Mouse (Mus musculus): ENCODE results near the gene Hyou1. TPM values are rescaled to one million over a fixed set of nuclear protein-coding genes. Genes with fewer than 3 reads are reported as not detected.

Hyou1 gene
- polyA plus RNA-seq, 1 experiment: 32.8 TPM

DNA sequence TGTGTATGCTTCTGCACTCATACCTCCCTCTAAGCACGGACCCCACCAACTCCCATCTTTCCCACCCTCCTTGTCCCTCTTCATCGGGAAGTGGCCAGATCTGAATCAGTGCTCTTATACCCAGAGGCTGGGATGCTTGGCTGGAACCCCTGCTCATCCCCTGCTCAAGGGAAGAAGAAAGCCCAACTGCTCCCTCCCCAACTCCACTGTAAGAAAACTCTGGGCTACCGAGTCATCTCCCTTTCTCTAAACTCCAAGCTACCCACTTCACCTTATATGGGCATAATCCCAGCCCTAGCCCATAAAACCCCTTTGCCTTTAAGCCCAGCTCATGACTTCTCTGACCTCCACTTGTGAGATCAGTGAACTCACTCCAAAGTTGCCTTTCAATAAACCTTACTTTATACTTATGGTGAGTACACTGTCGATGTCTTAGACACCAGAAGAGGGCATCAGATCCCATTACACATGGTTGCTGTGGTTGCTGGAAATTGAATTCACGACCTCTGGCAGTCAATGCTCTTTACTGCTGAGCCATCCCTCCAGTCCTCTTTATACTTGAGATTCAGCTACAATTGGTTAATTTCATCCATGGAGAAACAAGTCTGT lies 53.4 kb downstream of the Hyou1 start:
- no peak overlapping the region for H3K4me3 ChIP-seq (ENCODE audit: insufficient read depth, low read length)
- TF ChIP-seq CTCF (IDR thresholded peaks at IDR 0.05; ENCODE audit: low read depth, low read length) (no peak), POLR2A (IDR thresholded peaks at IDR 0.05; ENCODE audit: borderline replicate concordance, low read depth, low read length) (no peak)
- peaks cover 13% of the 10 kb centered on the region for H3K4me1 ChIP-seq (ENCODE audit: control insufficient read depth, insufficient read depth, low read length)
- no peak overlapping the region for H3K27ac ChIP-seq (ENCODE audit: insufficient read depth, low read depth, low read length)

DNA sequence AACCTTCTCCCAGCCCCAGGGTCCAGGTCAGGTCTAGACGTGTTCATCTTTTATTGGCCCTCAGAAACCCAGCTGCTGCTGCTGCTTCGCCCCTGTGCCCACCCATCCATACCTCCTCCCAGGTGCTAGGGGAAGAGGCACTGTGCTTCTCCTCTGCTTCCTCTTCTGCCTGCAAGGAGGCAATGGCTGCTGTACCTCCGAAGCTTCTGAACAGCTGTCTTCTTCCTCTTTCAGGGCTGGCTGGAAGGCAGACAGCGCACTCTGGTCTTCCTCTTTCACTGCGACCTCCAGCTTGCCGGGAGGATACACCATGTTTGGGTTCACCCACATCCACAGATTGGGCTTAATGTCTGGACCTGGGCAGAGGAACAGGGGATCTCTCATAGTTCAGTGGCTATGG lies 56.5 kb downstream of the Hyou1 start:
- Histone ChIP-seq H3K4me3 (ENCODE audit: insufficient read depth, low read length) (no peak overlapping the region), H3K4me1 (ENCODE audit: control insufficient read depth, insufficient read depth, low read length) (peaks cover 13% of the 10 kb centered on the region), H3K27ac (ENCODE audit: insufficient read depth, low read depth, low read length) (no peak overlapping the region)
- TF ChIP-seq CTCF (IDR thresholded peaks at IDR 0.05; ENCODE audit: low read depth, low read length) (no peak), POLR2A (IDR thresholded peaks at IDR 0.05; ENCODE audit: borderline replicate concordance, low read depth, low read length) (no peak)

DNA sequence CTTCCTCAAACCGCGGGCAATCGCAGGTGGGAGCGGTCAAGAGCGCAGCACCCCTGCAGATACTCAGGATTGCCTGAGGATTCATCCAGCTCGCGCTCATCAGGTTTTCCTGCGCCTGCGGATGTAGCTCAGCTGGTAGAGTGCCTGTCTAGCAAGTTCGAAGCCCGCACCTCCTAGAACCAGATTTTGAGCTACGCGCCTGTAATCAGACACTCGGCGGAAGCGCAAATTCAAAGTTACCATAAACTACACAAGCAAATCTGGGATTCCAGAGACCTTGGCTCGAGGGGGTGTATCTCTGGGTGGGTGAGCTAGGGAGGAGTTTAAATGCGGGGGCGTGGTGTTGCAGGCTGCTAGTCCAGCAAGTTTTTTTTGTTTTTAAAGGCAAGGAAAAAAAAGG lies 61.7 kb downstream of the Hyou1 start, which contains the start of gene Foxr1:
Gene Foxr1, minus strand, starts transcription at position 176 of the 400 bp plus-strand sequence.
- Histone ChIP-seq H3K27ac (ENCODE audit: insufficient read depth, low read depth, low read length) (no peak within 1 kb of the TSS), H3K4me1 (ENCODE audit: control insufficient read depth, insufficient read depth, low read length) (peaks cover 11% of the 10 kb centered on the region), H3K4me3 (ENCODE audit: insufficient read depth, low read length) (no peak within 1 kb of the TSS)
- TF ChIP-seq CTCF (IDR thresholded peaks at IDR 0.05; ENCODE audit: low read depth, low read length): no peak
- TF ChIP-seq POLR2A (IDR thresholded peaks at IDR 0.05; ENCODE audit: borderline replicate concordance, low read depth, low read length): no peak

Other genes starting within 250 kb of the Hyou1 start
- gene Mcam, start 245.0 kb upstream of the Hyou1 start, polyA plus RNA-seq (2012; ENCODE audit: insufficient read depth, insufficient read length, missing spikeins): 0.29 TPM in 1 of 2 replicates, not detected in the other
- 143 and 171 TPM in 2 replicates for gene Cbl, start 145.4 kb upstream of the Hyou1 start, polyA plus RNA-seq (2012; ENCODE audit: insufficient read depth, insufficient read length, missing spikeins)
- not detected in 2 replicates for gene Ccdc153, start 138.8 kb upstream of the Hyou1 start, polyA plus RNA-seq (2012; ENCODE audit: insufficient read depth, insufficient read length, missing spikeins)
- gene Pdzd3, start 128.0 kb upstream of the Hyou1 start, polyA plus RNA-seq (2012; ENCODE audit: insufficient read depth, insufficient read length, missing spikeins): not detected in 2 replicates
- 6.6 and 7.1 TPM in 2 replicates for gene Nlrx1, start 110.9 kb upstream of the Hyou1 start, polyA plus RNA-seq (2012; ENCODE audit: insufficient read depth, insufficient read length, missing spikeins)
- not detected in 2 replicates for gene Abcg4, start 90.9 kb upstream of the Hyou1 start, polyA plus RNA-seq (2012; ENCODE audit: insufficient read depth, insufficient read length, missing spikeins)
- gene Hinfp, start 73.8 kb upstream of the Hyou1 start, polyA plus RNA-seq (2012; ENCODE audit: insufficient read depth, insufficient read length, missing spikeins): 23.8 and 28.0 TPM in 2 replicates
- gene C2cd2l, start 59.2 kb upstream of the Hyou1 start, polyA plus RNA-seq (2012; ENCODE audit: insufficient read depth, insufficient read length, missing spikeins): 19.9 and 24.0 TPM in 2 replicates
- 44.7 and 49.6 TPM in 2 replicates for gene Dpagt1, start 53.5 kb upstream of the Hyou1 start, polyA plus RNA-seq (2012; ENCODE audit: insufficient read depth, insufficient read length, missing spikeins)
- gene H2afx, start 44.8 kb upstream of the Hyou1 start, polyA plus RNA-seq (2012; ENCODE audit: insufficient read depth, insufficient read length, missing spikeins): 43.6 and 57.0 TPM in 2 replicates
- gene Hmbs, start 35.3 kb upstream of the Hyou1 start, polyA plus RNA-seq (2012; ENCODE audit: insufficient read depth, insufficient read length, missing spikeins): 22.4 and 25.8 TPM in 2 replicates
- 41.3 and 44.7 TPM in 2 replicates for gene Vps11, start 17.8 kb upstream of the Hyou1 start, polyA plus RNA-seq (2012; ENCODE audit: insufficient read depth, insufficient read length, missing spikeins)
- gene Slc37a4, start 17.4 kb downstream of the Hyou1 start, polyA plus RNA-seq (2012; ENCODE audit: insufficient read depth, insufficient read length, missing spikeins): 9.4 and 11.5 TPM in 2 replicates
- gene Rps25, start 27.6 kb downstream of the Hyou1 start, polyA plus RNA-seq (2012; ENCODE audit: insufficient read depth, insufficient read length, missing spikeins): 2,665 and 2,801 TPM in 2 replicates
- gene Trappc4, start 28.1 kb downstream of the Hyou1 start, polyA plus RNA-seq (2012; ENCODE audit: insufficient read depth, insufficient read length, missing spikeins): 64.9 and 82.4 TPM in 2 replicates
- gene Ccdc84, start 39.1 kb downstream of the Hyou1 start, polyA plus RNA-seq (2012; ENCODE audit: insufficient read depth, insufficient read length, missing spikeins): 39.3 and 50.2 TPM in 2 replicates
- not detected in 2 replicates for gene Foxr1, start 61.6 kb downstream of the Hyou1 start, polyA plus RNA-seq (2012; ENCODE audit: insufficient read depth, insufficient read length, missing spikeins)
- gene Upk2, start 75.5 kb downstream of the Hyou1 start, polyA plus RNA-seq (2012; ENCODE audit: insufficient read depth, insufficient read length, missing spikeins): not detected in 2 replicates
- gene Bcl9l, start 103.3 kb downstream of the Hyou1 start, polyA plus RNA-seq (2012; ENCODE audit: insufficient read depth, insufficient read length, missing spikeins): 6.7 and 9.5 TPM in 2 replicates
- not detected in 2 replicates for gene Cxcr5, start 182.4 kb downstream of the Hyou1 start, polyA plus RNA-seq (2012; ENCODE audit: insufficient read depth, insufficient read length, missing spikeins)
- 111 and 122 TPM in 2 replicates for gene Ddx6, start 225.4 kb downstream of the Hyou1 start, polyA plus RNA-seq (2012; ENCODE audit: insufficient read depth, insufficient read length, missing spikeins)